Mouse (Mus musculus) heart, adult 2 months (tissue): Measurements from ENCODE around the gene Eml1.

Experiments used
- CTCF ChIP-seq: fragments of 200-600 bp; IDR thresholded peaks from 2 replicates; pipeline ENCODE4 v1.8.1; 2022; ENCODE audit warnings: antibody characterized with exemption, mild to moderate bottlenecking, moderate library complexity
- POLR2A ChIP-seq: fragments of 200-500 bp; IDR thresholded peaks from 2 replicates; pipeline ENCODE4 v1.6.1; 2011; ENCODE audit warnings: mild to moderate bottlenecking, low read depth, low read length, control low read depth; ENCODE audit not compliant: insufficient read depth

DNA sequence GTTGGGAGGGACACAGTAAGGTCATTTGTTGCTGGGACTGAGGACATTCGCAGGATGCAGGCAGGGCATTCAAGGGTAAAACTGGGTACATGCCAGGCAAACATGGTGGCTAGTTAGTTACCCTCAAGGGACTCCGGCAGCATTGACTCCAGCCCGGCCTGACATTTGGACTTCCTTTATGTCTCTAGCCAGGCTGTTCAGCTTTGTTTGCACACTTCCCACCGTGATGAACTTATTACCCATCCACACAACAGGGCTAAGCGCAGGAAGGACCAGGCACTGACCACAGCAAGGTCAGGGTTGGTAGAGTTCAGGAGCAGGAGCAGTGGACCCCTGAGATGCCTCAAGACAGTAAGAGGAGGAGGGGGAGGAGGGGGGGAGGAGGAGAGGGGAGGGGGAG is 1.8 kb upstream of the Eml1 start:
- TF ChIP-seq POLR2A (no peak), CTCF (no peak)
